Mouse (Mus musculus) bone marrow, adult 2 months (tissue): ENCODE results near the gene Sh3d19.

Experiments used
- CTCF ChIP-seq: fragments of 200-500 bp; IDR thresholded peaks from 2 replicates; pipeline ENCODE4 v1.5.1; 2011; ENCODE audit warnings: low read length, control low read depth; ENCODE audit not compliant: control insufficient read depth, insufficient read depth
- POLR2A ChIP-seq: fragments of 200-500 bp; IDR thresholded peaks from 2 replicates; pipeline ENCODE4 v1.6.1; 2011; ENCODE audit warnings: low read depth, mild to moderate bottlenecking, control low read depth, low read length, borderline replicate concordance; ENCODE audit not compliant: control insufficient read depth

GRCm38 (mm10) chr3:86020921-86021650 lies 50.2 kb downstream of the Sh3d19 start:
- TF ChIP-seq CTCF = no peak
- TF ChIP-seq POLR2A = no peak
